Mouse (Mus musculus): ENCODE measurements around the gene Gpr15.

Gpr15 gene

GRCm38 (mm10) chr16:58672396-58672795 is 46.5 kb downstream of the Gpr15 start:
- no peak for DNase-seq (ENCODE audit: extremely low spot score, low read depth, low spot score)

- DNase-seq (ENCODE audit: extremely low spot score, low read depth, low spot score), result no peak
These were observed 47.5 kb downstream of the Gpr15 start for GRCm38 (mm10) chr16:58671212-58671985.

- DNase-seq (ENCODE audit: extremely low spot score, low read depth, low spot score), result no peak
These were observed 48.2 kb downstream of the Gpr15 start for GRCm38 (mm10) chr16:58670643-58671042.

GRCm38 (mm10) chr16:58669917-58670630 is 48.8 kb downstream of the Gpr15 start, which contains the start of gene Cpox:
Cpox (plus strand) TSS chr16:58670292.
- peak; percentile 52 for DNase-seq (ENCODE audit: extremely low spot score, low read depth, low spot score)

- DNase-seq (ENCODE audit: extremely low spot score, low read depth, low spot score), result no peak
These were observed 49.6 kb downstream of the Gpr15 start for GRCm38 (mm10) chr16:58669264-58669663.

GRCm38 (mm10) chr16:58668586-58668985 is 50.3 kb downstream of the Gpr15 start:
- no peak for DNase-seq (ENCODE audit: extremely low spot score, low read depth, low spot score)
